Mouse (Mus musculus) embryonic facial prominence, embryonic 12.5 days (tissue): Measurements from ENCODE around the gene Il17rd. TPM values are rescaled to one million over a fixed set of nuclear protein-coding genes. Genes with fewer than 3 reads are reported as not detected.

Source experiments
- ATAC-seq: fragments of 200-750 bp; cut with Nextera tagmentation; 2 replicates; pipeline ENCODE4 v1.8.0; 2017; ENCODE audit not compliant: insufficient number of reproducible peaks, insufficient read depth, low FRiP score, low TSS enrichment
- H3K27ac ChIP-seq: fragments of 300-500 bp; sonication (generic); 2 replicates; pipeline ENCODE4 v1.5.1; 2016; ENCODE audit warnings: mild to moderate bottlenecking
- H3K27me3 ChIP-seq: fragments of 300-500 bp; sonication (generic); 2 replicates; pipeline ENCODE4 v1.6.1; 2016; ENCODE audit warnings: mild to moderate bottlenecking, moderate library complexity
- H3K36me3 ChIP-seq: fragments of 300-500 bp; sonication (generic); 2 replicates; pipeline ENCODE4 v1.6.1; 2016; ENCODE audit warnings: mild to moderate bottlenecking
- H3K4me1 ChIP-seq: fragments of 300-500 bp; sonication (generic); 2 replicates; pipeline ENCODE4 v1.6.1; 2016
- H3K4me2 ChIP-seq: fragments of 300-500 bp; sonication (generic); replicated peaks from 2 replicates; pipeline ENCODE4 v1.6.1; 2016; ENCODE audit warnings: mild to moderate bottlenecking, moderate library complexity
- H3K4me3 ChIP-seq: fragments of 300-500 bp; sonication (generic); 2 replicates; pipeline ENCODE4 v1.5.1; 2016; ENCODE audit warnings: mild to moderate bottlenecking
- H3K9ac ChIP-seq: fragments of 300-500 bp; sonication (generic); 2 replicates; pipeline ENCODE4 v1.6.1; 2016; ENCODE audit warnings: mild to moderate bottlenecking, moderate library complexity
- H3K9me3 ChIP-seq: fragments of 300-500 bp; sonication (generic); 2 replicates; pipeline ENCODE4 v1.6.1; 2016; ENCODE audit warnings: mild to moderate bottlenecking, moderate library complexity
- WGBS: fragments of 180-500 bp; shearing (Covaris S2); methylation state at CpG from one replicate; pipeline ENCODE4 v1.1.7; 2016; 5-methylcytosine and 5-hydroxymethylcytosine counted together
- polyA plus RNA-seq: library from polyadenylated mRNA; unstranded; fragments of >200 nt; fragmentation: Nextera tagmentation; extraction: Ambion mirVana; gene quantifications from 2 replicates; pipeline ENCODE4 v1.2.1, GENCODE M21; 2016

Gene Il17rd
- polyA plus RNA-seq, result 10.3 and 11.2 TPM in 2 replicates

GRCm38 (mm10) chr14:27038783-27039182 is at the start of gene Il17rd:
Gene Il17rd, plus strand, starts transcription at chr14:27038941.
- ATAC-seq, result peak; percentile 90
- Histone ChIP-seq H3K9me3 (no peaks in the 10 kb centered on the region), H3K4me3 (peak within 1 kb of the TSS; percentile 99), H3K27me3 (no peaks in the 10 kb centered on the region), H3K36me3 (no peaks in the 10 kb centered on the region), H3K9ac (peak within 1 kb of the TSS; percentile 91), H3K27ac (peak within 1 kb of the TSS; percentile 89), H3K4me2 (peak within 1 kb of the TSS; percentile 69), H3K4me1 (peaks cover 33% of the 10 kb centered on the region)
- WGBS, result under 1% methylated on average over 25 of the region's 29 CpGs

- H3K27me3 ChIP-seq, result no peaks in the 10 kb centered on the region
- H3K27ac ChIP-seq, result no peak overlapping the region
- H3K4me1 ChIP-seq, result peaks cover 12% of the 10 kb centered on the region; the same call in 1 of the 2 replicates
- ATAC-seq, result no peak
- no peak overlapping the region for H3K4me2 ChIP-seq
- no peak overlapping the region for H3K4me3 ChIP-seq
- no peak overlapping the region for H3K9ac ChIP-seq
- no peaks in the 10 kb centered on the region for H3K9me3 ChIP-seq
- 71% methylated on average over 18 of the region's 18 CpGs for WGBS
- H3K36me3 ChIP-seq, result no peaks in the 10 kb centered on the region
These were observed 47.1 kb upstream of the Il17rd start for GRCm38 (mm10) chr14:26991622-26992021.

GRCm38 (mm10) chr14:26993427-26993826 is 45.3 kb upstream of the Il17rd start:
- Histone ChIP-seq H3K27ac (0 out of 2 replicates have a peak overlapping the region, but pooled peaks have one; percentile 30), H3K4me2 (no peak overlapping the region), H3K27me3 (no peaks in the 10 kb centered on the region), H3K9me3 (no peaks in the 10 kb centered on the region), H3K4me1 (peaks cover 12% of the 10 kb centered on the region; the same call in 1 of the 2 replicates), H3K4me3 (no peak overlapping the region), H3K9ac (no peak overlapping the region), H3K36me3 (no peaks in the 10 kb centered on the region)
- WGBS, result 39% methylated on average over 3 of the region's 3 CpGs
- ATAC-seq, result no peak

- Histone ChIP-seq H3K9ac (peak within 1 kb of the TSS; percentile 33; the same call in 1 of the 2 replicates), H3K9me3 (no peaks in the 10 kb centered on the region), H3K36me3 (no peaks in the 10 kb centered on the region), H3K4me1 (peaks cover 12% of the 10 kb centered on the region; the same call in 1 of the 2 replicates), H3K27ac (peak within 1 kb of the TSS; percentile 30; the same call in 1 of the 2 replicates), H3K4me2 (peak within 1 kb of the TSS; percentile 52), H3K27me3 (no peaks in the 10 kb centered on the region), H3K4me3 (peak within 1 kb of the TSS; percentile 32)
- WGBS, result 12% methylated on average over 16 of the region's 16 CpGs
- ATAC-seq, result no peak
These were observed 44.5 kb upstream of the Il17rd start, which contains the start of gene Hesx1 for GRCm38 (mm10) chr14:26994211-26994741. Gene Hesx1, plus strand, starts transcription at chr14:26994416.

GRCm38 (mm10) chr14:26996257-26996656 is 42.5 kb upstream of the Il17rd start:
- Histone ChIP-seq H3K4me3 (no peak overlapping the region), H3K36me3 (no peaks in the 10 kb centered on the region), H3K27ac (no peak overlapping the region), H3K9ac (no peak overlapping the region), H3K4me2 (no peak overlapping the region), H3K9me3 (no peaks in the 10 kb centered on the region), H3K27me3 (no peaks in the 10 kb centered on the region), H3K4me1 (peaks cover 15% of the 10 kb centered on the region; the same call in 1 of the 2 replicates)
- ATAC-seq, result no peak

GRCm38 (mm10) chr14:27000386-27000785 is 38.4 kb upstream of the Il17rd start:
- Histone ChIP-seq H3K4me2 (peak overlapping the region; percentile 35), H3K27ac (no peak overlapping the region), H3K4me1 (0 out of 2 replicates have a peak, but pooled peaks cover 3% of the 10 kb centered on the region), H3K4me3 (no peak overlapping the region), H3K27me3 (no peaks in the 10 kb centered on the region), H3K9ac (no peak overlapping the region), H3K9me3 (no peaks in the 10 kb centered on the region), H3K36me3 (no peaks in the 10 kb centered on the region)
- WGBS, result 3% methylated on average over 11 of the region's 11 CpGs
- no peak for ATAC-seq

GRCm38 (mm10) chr14:27004906-27005305 is 33.8 kb upstream of the Il17rd start:
- no peak overlapping the region for H3K4me2 ChIP-seq
- WGBS, result 73% methylated on average over 7 of the region's 7 CpGs
- ATAC-seq, result no peak

GRCm38 (mm10) chr14:27005937-27006336 is 32.8 kb upstream of the Il17rd start:
- Histone ChIP-seq H3K27ac (no peak overlapping the region), H3K27me3 (no peaks in the 10 kb centered on the region), H3K36me3 (no peaks in the 10 kb centered on the region), H3K4me1 (no peaks in the 10 kb centered on the region), H3K9me3 (no peaks in the 10 kb centered on the region), H3K9ac (no peak overlapping the region), H3K4me2 (no peak overlapping the region), H3K4me3 (no peak overlapping the region)
- 19% methylated on average over 6 of the region's 6 CpGs for WGBS
- ATAC-seq, result no peak

More at GRCm38 (mm10) chr14:27004906-27005305, 33.8 kb upstream of the Il17rd start:
- no peaks in the 10 kb centered on the region for H3K27me3 ChIP-seq
- H3K4me3 ChIP-seq, result no peak overlapping the region
- H3K4me1 ChIP-seq, result 0 out of 2 replicates have a peak, but pooled peaks cover 3% of the 10 kb centered on the region
- H3K27ac ChIP-seq, result no peak overlapping the region
- H3K9me3 ChIP-seq, result no peaks in the 10 kb centered on the region
- no peaks in the 10 kb centered on the region for H3K36me3 ChIP-seq
- H3K9ac ChIP-seq, result no peak overlapping the region

GRCm38 (mm10) chr14:27011561-27011960 is 27.2 kb upstream of the Il17rd start:
- no peaks in the 10 kb centered on the region for H3K36me3 ChIP-seq
- no peaks in the 10 kb centered on the region for H3K27me3 ChIP-seq
- no peak overlapping the region for H3K9ac ChIP-seq
- H3K4me1 ChIP-seq, result no peaks in the 10 kb centered on the region
- no peak overlapping the region for H3K4me3 ChIP-seq
- ATAC-seq, result no peak
- H3K27ac ChIP-seq, result no peak overlapping the region
- H3K4me2 ChIP-seq, result no peak overlapping the region
- 80% methylated on average over 5 of the region's 5 CpGs for WGBS
- H3K9me3 ChIP-seq, result no peaks in the 10 kb centered on the region

- Histone ChIP-seq H3K27ac (no peak overlapping the region), H3K4me2 (no peak overlapping the region), H3K36me3 (no peaks in the 10 kb centered on the region), H3K4me3 (no peak overlapping the region), H3K4me1 (no peaks in the 10 kb centered on the region), H3K9ac (no peak overlapping the region), H3K9me3 (no peaks in the 10 kb centered on the region), H3K27me3 (no peaks in the 10 kb centered on the region)
- WGBS, result 48% methylated on average over 4 of the region's 4 CpGs
- ATAC-seq, result no peak
These were observed 25.1 kb upstream of the Il17rd start for GRCm38 (mm10) chr14:27013658-27014057.

GRCm38 (mm10) chr14:27017936-27018335 is 20.8 kb upstream of the Il17rd start:
- no peaks in the 10 kb centered on the region for H3K36me3 ChIP-seq
- H3K9me3 ChIP-seq, result no peaks in the 10 kb centered on the region
- no peak for ATAC-seq
- no peaks in the 10 kb centered on the region for H3K27me3 ChIP-seq
- WGBS, result 96% methylated on average over 2 of the region's 2 CpGs
- H3K4me1 ChIP-seq, result no peaks in the 10 kb centered on the region
- H3K4me2 ChIP-seq, result no peak overlapping the region
- no peak overlapping the region for H3K9ac ChIP-seq
- no peak overlapping the region for H3K27ac ChIP-seq
- H3K4me3 ChIP-seq, result no peak overlapping the region

- Histone ChIP-seq H3K9ac (no peak overlapping the region), H3K4me1 (no peaks in the 10 kb centered on the region), H3K27me3 (no peaks in the 10 kb centered on the region), H3K9me3 (no peaks in the 10 kb centered on the region), H3K4me3 (no peak overlapping the region), H3K27ac (no peak overlapping the region), H3K4me2 (no peak overlapping the region), H3K36me3 (no peaks in the 10 kb centered on the region)
- 88% methylated on average over 14 of the region's 14 CpGs for WGBS
- ATAC-seq, result no peak
These were observed 18.9 kb upstream of the Il17rd start for GRCm38 (mm10) chr14:27019850-27020249.
